Mouse (Mus musculus) ovary, postnatal 14 days (tissue): Measurements from ENCODE around the gene Mfsd13b.
"Not testable (repeated sequence)": the region's sequence is repeated elsewhere in the genome, so short reads cannot be mapped to it uniquely, and the experiment has no call there.

Source experiments
- DNase-seq: peaks from one replicate; pipeline ENCODE4 v3.0.0; 2022; ENCODE audit warnings: low spot score

Gene Mfsd13b

GRCm38 (mm10) chr7:120982200-120982841 is at the start of gene Mfsd13b, which contains the start of gene Cdr2:
Gene Mfsd13b (plus strand): TSS chr7:120982509.
Gene Cdr2 (minus strand): TSS chr7:120982312.
- peak; percentile 96 for DNase-seq

- DNase-seq, result no peak
Observed at GRCm38 (mm10) chr7:120933110-120933509, 49.2 kb upstream of the Mfsd13b start.

GRCm38 (mm10) chr7:120933680-120934195 is 48.6 kb upstream of the Mfsd13b start:
- no peak for DNase-seq

- DNase-seq, result peak; percentile 51
Observed at GRCm38 (mm10) chr7:120934716-120935115, 47.6 kb upstream of the Mfsd13b start.

GRCm38 (mm10) chr7:120936522-120936921 is 45.8 kb upstream of the Mfsd13b start:
- DNase-seq, result no peak

GRCm38 (mm10) chr7:120938206-120938605 is 44.1 kb upstream of the Mfsd13b start:
- DNase-seq, result no peak

GRCm38 (mm10) chr7:120940343-120940742 is 42.0 kb upstream of the Mfsd13b start:
- no peak for DNase-seq

GRCm38 (mm10) chr7:120941214-120941613 is 41.1 kb upstream of the Mfsd13b start:
- DNase-seq, result no peak

- no peak for DNase-seq
Observed at GRCm38 (mm10) chr7:120942506-120942905, 39.8 kb upstream of the Mfsd13b start.

- no peak for DNase-seq
Observed at GRCm38 (mm10) chr7:120943936-120944509, 38.3 kb upstream of the Mfsd13b start.

- not testable (repeated sequence) for DNase-seq
Observed at GRCm38 (mm10) chr7:120953591-120953990, 28.7 kb upstream of the Mfsd13b start.

GRCm38 (mm10) chr7:120960116-120960515 is 22.2 kb upstream of the Mfsd13b start:
- DNase-seq, result no peak

- DNase-seq, result no peak
Observed at GRCm38 (mm10) chr7:120960601-120961000, 21.7 kb upstream of the Mfsd13b start.

- no peak for DNase-seq
Observed at GRCm38 (mm10) chr7:120961893-120962292, 20.4 kb upstream of the Mfsd13b start.

- no peak for DNase-seq
Observed at GRCm38 (mm10) chr7:120963126-120963525, 19.2 kb upstream of the Mfsd13b start.

- DNase-seq, result no peak
Observed at GRCm38 (mm10) chr7:120969221-120969620, 13.1 kb upstream of the Mfsd13b start.

- DNase-seq, result no peak
Observed at GRCm38 (mm10) chr7:120970112-120970511, 12.2 kb upstream of the Mfsd13b start.

GRCm38 (mm10) chr7:120972471-120972870 is 9.8 kb upstream of the Mfsd13b start:
- DNase-seq, result not testable (repeated sequence)

- no peak for DNase-seq
Observed at GRCm38 (mm10) chr7:120974001-120974400, 8.3 kb upstream of the Mfsd13b start.

GRCm38 (mm10) chr7:120977063-120977462 is 5.2 kb upstream of the Mfsd13b start:
- no peak for DNase-seq

- DNase-seq, result no peak
Observed at GRCm38 (mm10) chr7:120980041-120980440, 2.3 kb upstream of the Mfsd13b start.

GRCm38 (mm10) chr7:120980931-120981924 is 1.1 kb upstream of the Mfsd13b start:
- DNase-seq, result no peak
